Mouse (Mus musculus) stomach, postnatal 0 days (tissue): ENCODE measurements around the gene Gstp3.

Experiments used
- CTCF ChIP-seq: IDR thresholded peaks from 2 replicates; pipeline ENCODE4 v1.5.1; 2016; ENCODE audit warnings: antibody characterized with exemption, low read depth, mild to moderate bottlenecking, moderate library complexity
- EP300 ChIP-seq: optimal IDR thresholded peaks from 2 replicates; pipeline ENCODE3; 2016; ENCODE audit warnings: antibody characterized with exemption

- TF ChIP-seq EP300 (no peak), CTCF (no peak)
These were observed 1.6 kb upstream of the Gstp3 start for GRCm38 (mm10) chr19:4060899-4061465.
